Mouse (Mus musculus) heart, adult 11 months (tissue): ENCODE data around the gene Gse1.
A peak's percentile ranks its signal among the peaks of the same experiment; 100 is the strongest.

Source experiments
- DNase-seq: peaks from one replicate; pipeline ENCODE4 v3.0.0; 2022

Gene Gse1

DNA sequence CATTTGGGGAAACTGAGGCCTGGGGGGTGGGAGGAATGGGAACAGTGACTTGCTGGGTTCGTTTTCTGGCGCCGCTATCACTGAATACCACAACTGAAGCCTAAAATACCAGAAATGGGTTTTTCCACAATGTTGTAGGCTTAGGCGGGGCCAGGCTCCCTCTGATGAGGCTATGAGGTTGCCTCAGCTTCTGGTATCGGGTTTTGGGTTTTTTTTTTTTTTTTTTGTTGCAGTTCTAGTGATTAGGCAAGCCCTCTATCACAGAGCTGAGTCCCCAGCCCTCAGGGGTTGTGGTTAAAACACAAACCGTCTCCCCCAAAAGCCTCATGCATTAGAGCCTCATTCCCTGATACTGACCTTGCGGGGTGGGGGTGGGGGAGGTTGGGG lies 149.5 kb downstream of the Gse1 start:
- DNase-seq, result no peak

DNA sequence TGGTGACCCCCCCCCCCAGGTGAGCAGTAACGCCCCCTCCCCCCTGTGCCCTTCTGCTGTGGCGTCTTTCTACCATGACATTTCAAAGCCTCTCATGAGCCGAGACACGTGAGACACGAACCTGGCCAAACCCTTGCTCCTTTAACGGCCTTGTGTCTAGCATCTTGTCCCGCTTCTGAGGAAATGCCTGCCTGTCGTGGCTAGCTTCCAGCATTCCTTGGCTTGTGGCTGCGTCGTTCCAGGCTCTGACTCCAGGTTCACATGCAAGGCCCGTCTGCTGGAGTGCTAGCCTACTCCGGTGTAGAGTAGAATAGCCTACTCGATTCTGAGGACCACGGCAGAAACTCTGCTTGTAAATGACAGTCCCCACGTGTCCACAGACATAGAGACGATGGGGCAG lies 150.1 kb downstream of the Gse1 start:
- DNase-seq, result peak; percentile 98

DNA sequence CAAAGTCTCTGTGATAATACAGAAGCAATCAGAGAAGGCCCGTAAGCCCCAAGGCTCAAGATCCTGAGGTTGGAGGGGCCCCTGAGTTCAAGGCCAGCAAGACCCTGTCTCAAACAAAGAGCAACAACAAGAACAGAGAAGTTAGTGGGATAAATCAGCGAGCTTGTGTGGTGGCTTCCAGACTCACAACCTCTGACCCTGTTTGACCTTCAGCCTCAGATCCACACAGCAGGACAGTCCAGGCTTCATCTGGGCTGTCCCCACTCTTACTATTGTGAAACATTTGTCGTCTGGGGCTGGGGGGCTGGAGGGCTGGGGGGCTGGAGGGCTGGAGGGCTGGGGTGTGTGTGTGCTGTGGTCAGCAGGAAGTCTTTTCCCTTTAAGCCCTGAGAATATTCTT lies 150.8 kb downstream of the Gse1 start:
- DNase-seq, result no peak

DNA sequence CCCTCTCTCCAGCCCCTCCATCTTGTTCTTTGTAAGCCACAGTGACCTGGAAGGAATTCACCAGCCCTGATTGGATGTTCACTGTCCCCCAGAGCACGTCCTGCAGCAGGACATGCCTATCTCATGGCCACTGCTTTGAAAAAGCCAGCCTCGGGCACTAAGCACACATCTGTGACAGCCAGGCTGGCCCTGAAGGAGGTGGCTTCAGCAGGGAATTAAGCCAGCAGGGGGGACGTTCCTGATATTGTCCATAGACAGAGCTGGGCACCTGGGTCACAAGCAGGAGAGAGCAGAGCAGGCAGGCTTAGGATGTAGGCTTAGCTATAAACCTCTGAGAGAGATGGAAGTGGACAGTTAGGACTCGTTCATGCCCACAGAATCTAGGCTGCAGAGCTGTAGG lies 153.6 kb downstream of the Gse1 start:
- DNase-seq, result no peak

DNA sequence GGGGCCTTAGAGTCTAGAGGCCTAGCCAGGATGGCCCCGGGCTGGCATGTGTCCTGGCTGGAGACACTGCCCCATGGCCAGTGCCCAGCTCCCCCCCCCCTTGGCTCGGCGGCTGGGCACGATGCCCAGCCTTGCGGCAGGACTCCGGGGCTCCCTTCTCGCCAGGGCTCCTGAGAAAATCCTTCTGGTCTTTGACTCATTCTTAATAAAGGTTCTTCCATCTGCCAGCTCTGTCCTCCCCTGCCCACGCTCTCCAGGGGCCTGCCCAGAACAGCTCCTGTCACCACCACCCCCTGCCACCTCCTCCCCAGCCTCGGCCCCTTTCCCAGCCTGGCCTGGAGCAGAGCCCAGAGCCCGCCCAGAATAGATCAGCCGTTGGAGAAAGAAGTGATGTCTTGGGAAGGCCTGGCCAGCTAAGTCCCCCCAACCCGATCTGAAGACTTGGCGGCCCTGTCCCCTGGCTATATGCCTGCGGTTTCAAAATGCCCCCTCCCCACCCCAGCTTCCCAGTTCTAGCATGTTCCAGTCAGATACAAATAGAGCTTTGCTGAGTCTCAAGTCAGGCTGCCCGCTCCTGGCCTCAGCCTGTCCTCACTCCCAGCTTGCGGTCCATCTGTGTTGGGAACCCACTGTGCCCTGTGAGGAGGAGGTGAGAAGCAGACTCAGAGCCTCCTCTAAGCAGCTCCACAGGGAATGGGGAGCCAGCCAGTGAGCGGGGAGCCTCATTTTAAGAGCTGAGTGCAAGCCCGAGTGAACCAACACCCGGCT lies 154.4 kb downstream of the Gse1 start:
- peak; percentile 99 for DNase-seq

DNA sequence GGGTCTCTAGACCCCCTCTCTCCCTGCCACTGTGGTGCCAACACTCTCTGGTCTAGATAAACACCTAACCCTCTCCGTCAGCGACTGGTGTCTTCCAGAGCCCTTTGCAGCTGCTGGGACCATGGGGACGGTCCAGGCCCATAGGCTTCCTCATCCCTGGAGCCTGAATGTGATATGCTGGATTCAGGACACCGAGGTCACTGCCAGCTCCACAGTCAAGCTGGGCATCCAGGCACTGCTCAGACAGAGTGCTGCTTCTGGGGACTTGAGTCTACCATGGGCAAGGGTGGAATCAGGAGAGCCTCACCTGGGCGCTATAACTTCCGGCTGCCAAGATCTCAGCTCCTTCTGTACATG lies 154.9 kb downstream of the Gse1 start:
- DNase-seq, result no peak

DNA sequence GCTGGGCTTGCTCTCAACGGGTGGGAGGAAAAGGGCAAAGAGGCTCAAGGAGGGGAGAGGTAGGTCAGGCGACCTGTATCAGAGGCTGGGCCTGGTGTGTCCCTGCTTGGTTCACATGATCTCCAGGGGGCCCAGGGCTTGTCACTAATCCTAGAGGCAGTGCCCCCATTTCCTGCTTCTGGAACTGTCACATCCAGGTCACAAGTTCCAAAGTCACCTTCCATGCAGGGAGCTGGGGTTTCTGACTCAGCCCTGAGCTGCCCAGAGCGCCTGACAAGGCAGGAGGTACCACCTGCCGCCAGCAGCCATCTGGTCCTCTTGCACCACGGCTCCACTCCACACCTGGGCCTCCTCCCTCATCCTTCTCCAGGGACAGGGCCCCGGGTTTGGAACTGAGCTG lies 155.5 kb downstream of the Gse1 start:
- no peak for DNase-seq

DNA sequence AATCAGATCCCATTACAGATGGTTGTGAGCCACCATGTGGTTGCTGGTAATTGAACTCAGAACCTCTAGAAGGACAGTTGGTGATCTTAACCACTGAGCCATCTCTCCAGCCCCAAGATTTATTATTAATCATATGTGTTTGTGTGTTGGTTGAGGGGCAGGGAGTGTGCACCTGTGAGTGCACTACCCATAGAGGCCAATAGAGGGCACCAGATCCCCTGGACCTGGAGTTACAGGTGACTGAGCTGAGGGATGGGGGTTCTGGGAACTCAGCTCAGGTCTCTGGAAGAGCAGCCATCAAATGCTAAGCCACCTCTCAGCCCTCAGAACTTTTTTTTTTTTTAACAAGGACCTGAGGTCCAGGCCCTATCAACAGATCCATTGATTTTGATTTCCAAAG lies 156.5 kb downstream of the Gse1 start:
- DNase-seq, result no peak

DNA sequence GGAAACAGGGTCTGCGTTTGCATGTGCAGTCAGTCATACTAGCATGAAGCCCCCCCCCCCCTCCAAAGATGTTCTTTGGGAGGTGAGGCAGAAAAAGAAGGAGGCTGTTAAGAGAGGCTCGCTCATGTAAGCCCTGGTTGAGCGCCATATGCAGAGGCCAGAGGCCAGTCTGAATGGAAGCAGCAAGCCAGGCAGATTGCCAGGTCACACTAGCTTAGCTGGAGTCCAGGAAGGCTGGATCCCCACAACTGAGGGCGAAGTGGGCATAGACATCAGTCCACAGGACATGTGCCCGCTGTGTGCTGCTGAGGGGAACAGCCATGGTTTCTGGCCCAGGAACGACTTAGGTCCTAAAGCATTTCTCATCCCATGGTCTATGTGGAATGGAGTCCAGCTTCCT lies 160.0 kb downstream of the Gse1 start:
- DNase-seq, result no peak

DNA sequence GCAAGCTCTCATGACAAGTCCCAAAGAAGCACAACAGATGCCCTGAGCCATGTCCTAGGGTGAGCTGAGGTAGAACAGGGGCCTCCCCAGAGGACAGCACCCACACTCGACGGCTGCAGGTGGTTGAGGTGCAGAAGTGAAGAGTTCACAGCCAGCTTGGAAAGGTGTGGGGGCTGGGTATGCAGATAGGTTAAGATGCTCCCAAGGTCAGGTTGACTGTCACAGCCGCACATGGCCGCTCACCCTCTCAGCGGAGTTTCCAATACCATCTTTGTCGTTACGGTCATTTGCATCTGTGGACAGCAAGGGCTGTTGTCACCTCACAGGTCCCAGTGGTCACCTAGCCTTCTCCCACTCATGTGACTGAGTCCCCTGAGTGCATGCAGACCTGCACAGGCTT lies 162.3 kb downstream of the Gse1 start:
- DNase-seq, result no peak

DNA sequence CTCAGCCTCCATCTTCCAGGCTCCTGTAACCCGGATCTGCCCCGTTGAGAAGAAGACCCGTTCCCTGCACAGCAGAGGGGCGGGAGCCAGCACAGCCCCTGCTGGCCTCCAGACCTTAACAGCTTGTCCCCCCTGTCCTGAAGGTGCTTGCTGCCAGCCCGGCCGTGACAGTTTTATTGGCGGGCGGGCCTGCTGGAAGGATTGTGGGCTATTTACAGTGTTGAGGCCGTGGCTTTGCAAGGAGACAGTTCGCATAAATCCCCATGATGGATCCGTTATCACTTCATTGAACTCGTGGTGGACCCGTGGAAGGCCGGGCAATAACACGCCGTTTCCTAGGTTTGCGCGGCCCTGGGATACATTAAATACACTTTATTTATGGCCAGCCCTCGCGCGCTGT lies 163.6 kb downstream of the Gse1 start:
- no peak for DNase-seq

DNA sequence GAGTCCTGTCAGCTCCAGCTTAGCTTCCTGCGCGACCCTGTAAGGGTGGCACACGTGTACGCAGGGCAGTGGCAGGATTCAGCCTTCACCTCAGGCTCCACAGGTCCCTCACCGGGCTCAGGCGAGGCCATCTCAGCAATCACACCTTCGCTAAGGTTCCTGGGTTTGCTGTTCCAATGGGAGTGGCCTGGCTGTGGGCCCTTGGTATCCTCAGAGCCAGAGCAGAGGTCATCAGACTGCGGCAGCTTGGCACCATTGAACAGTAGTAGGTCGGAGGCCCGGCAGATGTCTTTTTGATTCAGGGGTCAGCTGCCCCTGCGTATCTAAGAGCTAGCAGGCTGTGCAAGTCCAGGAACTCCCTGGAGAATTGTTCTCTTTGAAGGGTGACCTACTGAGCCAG lies 164.8 kb downstream of the Gse1 start:
- no peak for DNase-seq

DNA sequence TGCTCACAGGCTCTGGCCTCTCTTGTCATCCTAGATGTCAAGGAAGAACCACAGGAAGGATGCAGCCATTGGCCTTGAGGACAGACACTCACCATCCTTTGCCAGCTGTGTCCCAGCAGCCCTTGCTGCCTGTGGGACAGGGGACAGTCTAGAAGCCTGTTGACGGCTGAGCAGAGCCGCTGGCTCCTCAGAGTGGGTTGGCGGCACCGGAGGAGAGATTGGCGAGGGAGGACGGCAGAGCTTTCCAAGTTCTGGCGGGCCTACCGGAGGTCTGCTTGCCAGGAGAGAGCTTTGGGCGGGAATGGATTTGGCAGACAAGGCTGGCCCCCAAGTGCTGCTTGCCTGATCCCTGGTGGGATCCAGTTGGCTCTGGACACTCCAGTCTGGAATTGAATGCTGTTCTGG lies 165.6 kb downstream of the Gse1 start:
- DNase-seq, result peak; percentile 96

DNA sequence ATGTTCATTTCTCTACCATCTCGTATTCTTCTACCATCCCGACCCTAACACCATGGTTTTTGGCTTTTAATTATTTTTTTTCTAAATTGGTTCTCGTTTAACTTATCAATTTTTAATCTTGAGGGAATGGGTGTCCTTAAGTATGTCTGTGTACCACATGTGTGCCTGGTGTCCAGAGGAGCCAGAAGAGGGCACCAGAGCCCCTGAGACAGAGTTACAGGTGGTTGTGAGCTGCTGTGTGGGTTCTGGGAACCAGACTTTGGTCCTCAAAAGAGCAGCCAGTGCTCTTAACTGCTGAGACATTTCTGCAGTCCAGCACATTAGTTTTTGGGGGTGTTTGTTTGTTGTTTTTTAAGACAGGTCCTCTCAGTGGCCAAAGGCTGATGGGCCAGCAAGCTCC lies 167.6 kb downstream of the Gse1 start:
- DNase-seq, result no peak

DNA sequence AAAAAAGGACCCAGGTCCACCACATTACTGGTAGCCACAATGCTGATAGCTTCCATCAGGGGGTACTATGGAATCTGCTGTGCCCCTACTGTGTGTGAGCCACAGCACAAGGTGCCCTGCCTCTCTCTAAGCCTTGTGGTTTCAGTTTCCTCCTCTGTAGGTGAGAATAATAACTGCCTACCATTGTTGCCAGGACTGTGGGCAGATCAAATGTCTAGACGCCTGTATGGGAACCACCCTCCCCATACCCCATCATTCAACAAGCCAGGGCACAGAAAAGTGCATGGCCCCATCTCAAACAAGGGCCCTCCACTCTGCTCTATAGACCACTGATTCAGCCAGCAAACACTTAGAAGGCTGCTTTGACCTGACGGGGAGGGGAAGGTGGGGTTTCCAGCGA lies 168.5 kb downstream of the Gse1 start:
- DNase-seq, result no peak

DNA sequence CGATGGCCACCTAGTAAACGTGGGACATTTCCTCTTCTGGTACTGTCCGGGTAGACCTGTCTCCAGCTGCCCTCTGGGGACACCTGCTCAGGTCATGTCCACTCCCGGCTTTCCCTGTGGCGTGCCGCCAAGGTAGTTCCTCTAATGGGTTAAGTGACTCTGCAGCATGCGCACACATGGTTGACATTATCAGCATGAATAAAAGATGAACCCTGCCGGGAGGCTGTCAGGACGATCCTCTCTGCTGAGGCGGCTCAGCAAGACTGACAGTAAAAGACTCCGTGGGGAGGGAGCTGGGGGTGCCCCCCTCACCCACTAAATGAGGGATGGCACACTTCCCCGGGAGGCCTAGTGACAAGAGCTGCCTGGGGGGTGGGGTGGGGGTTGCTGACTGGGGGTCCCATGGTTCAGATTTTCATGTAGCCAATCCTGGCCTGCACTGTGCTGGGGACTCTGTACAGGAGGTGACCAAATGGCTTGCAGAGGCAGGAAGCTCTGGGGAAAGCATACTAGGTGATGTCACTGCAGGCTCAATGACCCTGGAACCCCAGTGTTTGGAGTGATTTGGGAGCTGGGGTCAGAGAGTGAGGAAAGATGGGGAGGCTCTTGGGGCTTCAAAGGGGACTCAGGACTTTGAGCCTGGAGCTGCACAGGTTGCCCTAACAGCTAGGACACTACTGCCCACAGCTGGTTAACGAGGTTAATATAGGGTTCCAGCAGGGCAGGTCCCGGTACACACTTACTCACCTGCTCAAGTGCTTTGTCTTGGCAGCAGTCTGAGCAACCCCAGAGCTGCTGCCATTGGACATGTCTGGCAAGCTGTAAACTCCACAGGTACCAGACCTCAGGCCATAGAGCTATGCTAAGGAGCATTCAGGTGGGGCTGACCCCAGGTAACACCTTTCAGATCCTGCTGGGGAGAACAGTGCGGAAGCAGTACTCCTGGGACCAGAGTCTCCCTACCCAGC lies 169.5 kb downstream of the Gse1 start:
- DNase-seq, result no peak

DNA sequence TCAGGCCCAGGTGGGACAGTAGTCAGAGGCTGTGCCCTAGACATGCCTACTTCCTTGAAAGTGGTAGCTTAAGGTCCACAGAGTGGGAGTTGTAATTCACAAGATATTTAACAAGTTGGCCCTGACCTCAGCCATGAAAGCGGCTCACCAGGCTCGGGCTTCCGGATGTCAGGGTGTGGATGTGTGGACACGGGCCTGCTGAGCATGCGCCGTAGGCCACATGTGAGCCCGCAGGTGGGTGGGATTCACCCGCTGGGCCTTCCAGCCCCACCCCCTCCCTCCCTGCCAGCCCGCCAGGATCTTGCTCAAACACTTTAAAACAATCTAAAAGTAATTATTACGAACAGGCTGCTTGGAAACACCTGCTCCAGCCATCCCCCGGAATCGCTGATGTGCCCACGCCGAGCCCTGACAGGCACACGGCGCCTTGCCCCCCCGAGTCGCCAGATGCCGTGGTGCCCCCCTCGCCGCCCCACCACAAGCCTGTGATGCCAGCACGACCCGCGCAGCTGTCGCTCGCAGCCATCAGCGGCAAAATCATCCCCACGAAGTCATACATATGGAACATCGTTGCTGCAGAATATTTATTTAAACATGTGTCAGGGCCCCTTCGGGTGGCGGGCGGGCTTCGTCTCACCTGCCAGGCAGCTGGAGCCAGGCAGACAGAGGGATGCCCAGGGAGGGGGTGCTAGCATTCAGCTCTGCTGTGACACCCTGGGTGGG lies 171.1 kb downstream of the Gse1 start:
- DNase-seq, result no peak

DNA sequence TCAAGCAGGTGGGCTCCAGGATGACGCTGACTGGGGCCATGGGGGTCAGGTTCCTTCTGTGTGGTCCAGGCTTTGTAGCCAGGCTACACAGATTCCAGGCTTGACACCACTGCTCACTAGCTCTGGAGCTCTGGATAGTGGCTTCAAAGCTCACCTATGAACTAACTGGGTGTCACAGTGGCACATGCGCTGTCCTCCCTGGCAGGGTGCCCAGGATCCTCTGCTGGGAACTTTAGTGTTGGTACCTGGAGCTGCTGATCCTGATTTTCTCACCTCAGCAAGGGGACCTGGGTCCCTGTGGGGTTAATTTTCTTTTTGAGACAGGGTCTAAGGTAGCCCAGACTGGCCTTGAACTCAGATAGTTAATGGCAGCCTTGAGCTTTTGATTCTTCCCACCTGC lies 173.0 kb downstream of the Gse1 start:
- DNase-seq, result no peak

DNA sequence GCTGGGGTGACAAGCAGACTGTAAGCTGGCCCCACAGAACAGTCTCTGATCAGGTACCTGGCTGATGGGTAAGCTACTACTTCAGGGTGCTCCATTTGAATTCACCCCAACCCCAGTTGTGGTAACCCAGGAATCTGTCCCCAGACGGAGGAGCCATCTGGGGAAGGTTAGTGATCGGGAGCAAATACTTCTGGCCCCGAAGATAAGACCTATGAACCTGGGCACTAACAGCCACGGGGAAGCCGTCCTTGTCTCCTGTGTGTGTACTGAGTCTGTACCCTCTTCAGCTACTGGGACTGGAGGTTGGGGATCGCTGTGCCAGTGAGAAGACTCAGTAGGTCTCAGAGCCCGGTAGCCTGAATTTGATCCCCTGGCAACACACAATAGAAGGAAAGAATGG lies 173.5 kb downstream of the Gse1 start:
- no peak for DNase-seq

DNA sequence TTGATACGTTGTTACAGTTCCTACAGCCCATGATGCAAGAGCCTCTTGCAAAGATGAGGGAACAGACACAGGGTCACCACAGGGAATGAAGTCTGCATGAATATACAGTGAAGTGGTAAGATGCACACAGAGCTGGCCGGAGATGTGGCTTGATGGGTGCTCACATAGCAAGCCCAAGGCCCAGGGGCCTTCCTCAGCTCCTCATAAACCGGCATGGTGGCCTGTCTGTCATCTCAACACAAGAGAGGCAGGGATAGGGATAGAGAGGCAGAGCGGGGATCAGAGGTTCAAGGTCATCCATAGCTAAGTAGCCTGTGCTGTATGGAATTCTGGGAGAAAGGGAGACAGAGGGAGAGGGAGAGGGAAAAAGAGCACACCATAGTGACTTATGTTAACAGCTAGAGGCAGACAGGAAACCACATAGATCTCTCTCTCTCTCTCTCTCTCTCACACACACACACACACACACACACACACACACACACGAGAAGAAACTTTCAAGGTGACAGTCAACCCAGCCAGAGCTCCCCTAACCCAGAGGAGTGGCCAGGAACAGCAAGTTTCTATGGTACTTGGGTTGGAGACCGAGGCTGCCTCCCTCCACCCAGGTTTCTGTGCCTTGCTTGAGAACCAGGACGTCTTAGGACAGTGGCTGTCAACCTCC lies 175.5 kb downstream of the Gse1 start:
- no peak for DNase-seq

DNA sequence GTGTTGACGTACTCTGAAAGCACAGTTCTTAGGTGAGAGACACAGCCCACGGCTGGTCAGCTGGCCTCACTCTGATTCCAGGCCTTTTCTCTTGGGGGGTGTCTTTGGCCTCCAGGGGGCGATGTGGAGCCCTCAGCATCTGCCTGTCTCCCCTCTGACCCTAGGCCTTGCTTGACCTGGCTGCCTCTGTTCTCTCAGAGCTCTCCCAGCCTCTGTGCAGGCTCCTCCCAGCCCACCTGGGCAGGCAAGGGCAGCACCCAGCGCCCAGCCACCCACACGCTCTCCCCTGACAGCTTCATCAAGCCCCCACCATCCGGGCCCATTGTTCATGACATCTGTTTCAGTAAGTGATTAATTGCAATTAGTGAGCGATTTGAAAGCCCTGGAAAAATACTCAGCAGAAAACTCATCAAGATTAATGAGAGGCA lies 176.4 kb downstream of the Gse1 start:
- peak; percentile 92 for DNase-seq

DNA sequence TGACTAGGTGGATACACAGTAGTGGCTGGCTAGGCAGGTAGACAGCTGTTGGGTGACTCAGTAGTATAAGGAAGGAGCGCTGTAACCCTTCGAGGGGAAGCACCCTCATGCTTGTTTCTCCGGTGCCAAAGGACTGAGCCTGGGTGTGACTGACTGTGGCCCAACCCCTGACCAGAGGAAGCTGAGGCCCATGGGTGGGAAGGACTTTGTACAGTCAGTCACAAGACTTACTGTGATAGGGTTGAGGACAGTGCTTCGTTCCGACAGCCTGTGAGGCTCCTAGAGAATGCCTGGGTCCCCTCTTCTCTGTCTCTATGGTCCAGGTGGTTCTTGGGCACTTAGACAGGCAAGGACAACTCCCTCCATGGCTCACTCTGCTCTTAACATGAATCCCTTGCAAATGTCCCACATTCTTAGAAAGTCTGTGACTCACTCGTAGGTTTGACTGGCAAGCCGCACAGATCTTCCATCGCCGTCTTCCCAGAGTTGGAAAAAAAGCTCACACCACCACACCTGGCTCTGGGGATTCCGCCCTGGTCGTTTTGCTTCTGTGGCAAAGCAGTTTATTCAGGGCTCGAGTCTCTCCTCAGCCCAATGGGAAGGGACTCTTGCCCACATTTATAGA lies 177.9 kb downstream of the Gse1 start:
- no peak for DNase-seq
